Mouse (Mus musculus): ENCODE results near the gene AC109138.7.
A peak's percentile ranks its signal among the peaks of the same experiment; 100 is the strongest.

Gene AC109138.7

DNA sequence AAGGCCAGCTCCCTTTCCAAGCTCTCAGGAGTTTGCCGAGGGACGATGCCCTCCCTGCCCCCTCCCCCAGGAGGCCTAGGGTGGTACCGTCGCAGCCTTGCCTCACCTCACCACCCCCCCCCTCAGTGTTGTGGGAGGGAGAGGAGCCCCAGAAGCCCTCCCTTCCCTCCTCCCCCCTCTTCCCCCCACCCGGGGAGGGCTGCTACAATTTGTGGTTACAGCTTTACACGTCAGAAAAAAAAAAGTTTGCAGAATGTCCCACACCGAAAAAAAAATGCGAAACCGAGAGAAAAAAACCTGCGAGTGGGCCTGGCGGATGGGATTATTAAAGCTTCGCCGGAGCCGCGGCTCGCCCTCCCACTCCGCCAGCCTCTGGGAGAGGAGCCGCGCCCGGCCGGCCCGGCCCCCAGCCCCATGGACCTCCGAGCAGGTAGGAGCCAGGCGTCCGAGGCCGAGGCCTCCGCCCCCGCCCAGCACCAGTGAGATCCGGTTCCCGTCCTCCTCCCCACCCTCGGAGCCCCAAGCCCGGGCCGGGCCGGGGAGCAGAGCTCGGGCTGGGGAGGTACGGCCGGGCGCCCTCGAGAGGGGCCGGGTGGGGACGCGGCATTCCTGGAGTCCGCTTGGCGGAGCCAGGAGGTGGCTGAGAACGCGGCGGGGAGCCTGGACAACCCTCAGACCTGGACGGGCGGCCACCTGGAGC, at the start of gene AC109138.7, which contains the start of gene Clcf1:
AC109138.7 (plus strand) TSS at position 287 of the 700 bp plus-strand sequence.
Clcf1 (plus strand) TSS at position 168 of the 700 bp plus-strand sequence.
- no peak for DNase-seq

DNA sequence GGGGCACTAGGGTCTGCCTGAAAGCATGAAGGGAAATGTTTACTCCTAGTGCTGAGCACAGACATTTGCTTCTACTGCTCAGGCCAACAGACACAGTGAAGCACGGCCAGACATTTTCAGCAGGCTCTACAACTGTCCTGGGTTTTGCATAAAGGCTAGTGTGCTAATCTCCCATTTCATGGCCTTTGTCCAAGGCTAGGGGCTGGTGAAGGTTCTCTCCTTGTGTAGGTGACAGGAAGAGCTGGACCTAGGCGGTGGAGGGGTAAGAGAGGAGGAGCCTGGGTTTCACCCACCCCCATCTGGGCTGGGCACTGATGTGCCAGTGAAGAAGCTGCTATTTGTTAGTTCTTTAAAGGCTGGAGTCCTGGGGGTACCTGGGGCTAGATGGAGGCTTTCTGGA, 49.4 kb upstream of the AC109138.7 start:
- DNase-seq, result no peak

DNA sequence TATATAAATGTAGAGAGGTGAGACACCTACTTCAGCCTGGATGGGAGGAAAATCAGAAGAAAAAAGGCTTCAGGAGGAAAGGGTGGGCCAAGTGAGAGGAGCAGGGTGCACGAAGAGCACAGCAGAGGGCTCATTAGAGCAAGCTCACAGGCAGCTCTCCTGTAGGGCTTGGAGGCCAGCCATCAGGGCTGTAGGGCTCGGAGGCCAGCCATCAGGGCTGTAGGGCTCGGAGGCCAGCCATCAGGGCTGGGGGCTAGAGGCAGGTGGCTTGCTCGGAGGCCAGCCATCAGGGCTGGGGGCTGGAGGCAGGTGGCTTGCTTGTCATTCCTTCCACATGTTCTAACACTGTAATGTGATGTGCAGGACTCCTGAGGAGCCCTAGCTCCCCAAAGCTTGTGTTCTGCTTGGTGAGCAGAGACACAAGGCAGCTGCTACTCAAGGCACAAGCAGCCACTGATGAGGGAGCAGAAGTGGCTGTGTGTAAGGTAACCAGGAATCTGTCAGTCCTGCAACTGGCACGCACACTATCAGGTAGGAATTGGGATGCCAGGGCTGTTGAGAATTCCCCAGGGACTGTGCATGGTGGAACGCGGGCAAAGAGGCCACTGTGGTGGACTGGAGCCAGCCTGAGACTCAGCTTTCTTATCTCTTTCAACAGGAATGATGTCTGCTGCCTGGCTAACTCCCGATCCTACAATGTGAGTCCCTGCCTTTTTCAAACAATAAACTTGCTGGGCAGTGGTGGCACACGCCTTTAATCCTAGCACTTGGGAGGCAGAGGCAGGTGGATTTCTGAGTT, 47.3 kb upstream of the AC109138.7 start:
- no peak for DNase-seq

DNA sequence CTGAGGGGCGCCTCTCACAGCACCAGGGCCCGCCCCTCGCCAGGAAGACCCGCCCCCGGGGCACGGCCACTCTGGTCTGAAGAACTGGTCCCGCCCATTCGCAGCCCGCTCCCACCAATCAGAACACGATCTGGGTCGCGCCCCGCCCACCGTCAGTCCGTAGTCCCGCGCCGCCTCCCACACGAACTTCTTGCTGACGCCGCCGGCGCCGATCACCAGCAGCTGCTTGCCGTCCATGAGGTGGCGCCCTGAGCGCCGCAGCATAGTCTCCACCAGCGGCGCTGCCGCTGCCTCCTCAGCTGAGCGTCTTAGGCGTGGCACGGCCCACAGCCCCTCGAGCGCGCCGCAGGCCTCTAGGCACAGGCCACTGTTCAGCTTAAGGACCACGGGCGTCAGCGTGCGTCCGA, 44.8 kb upstream of the AC109138.7 start:
- peak; percentile 100 for DNase-seq

DNA sequence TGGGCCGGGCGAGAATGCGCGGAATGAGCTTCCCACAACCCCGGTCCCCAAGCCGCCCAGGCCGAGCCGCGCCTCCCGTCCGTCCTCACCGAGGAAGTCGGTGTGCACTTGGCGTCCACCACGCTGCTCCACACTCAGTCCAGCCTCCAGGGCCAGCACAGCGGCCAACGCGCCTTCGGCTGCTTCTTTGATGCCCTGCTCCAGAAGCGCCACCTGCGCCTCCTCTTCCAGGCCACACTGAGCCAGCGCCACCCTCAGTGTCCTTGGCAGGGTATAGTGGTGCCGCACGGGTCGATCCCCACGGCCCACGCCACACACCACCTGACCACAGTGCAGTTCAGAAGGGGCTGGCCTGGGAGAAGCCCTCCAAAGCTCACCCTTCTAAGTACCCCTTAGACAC, 44.3 kb upstream of the AC109138.7 start:
- DNase-seq, result no peak

DNA sequence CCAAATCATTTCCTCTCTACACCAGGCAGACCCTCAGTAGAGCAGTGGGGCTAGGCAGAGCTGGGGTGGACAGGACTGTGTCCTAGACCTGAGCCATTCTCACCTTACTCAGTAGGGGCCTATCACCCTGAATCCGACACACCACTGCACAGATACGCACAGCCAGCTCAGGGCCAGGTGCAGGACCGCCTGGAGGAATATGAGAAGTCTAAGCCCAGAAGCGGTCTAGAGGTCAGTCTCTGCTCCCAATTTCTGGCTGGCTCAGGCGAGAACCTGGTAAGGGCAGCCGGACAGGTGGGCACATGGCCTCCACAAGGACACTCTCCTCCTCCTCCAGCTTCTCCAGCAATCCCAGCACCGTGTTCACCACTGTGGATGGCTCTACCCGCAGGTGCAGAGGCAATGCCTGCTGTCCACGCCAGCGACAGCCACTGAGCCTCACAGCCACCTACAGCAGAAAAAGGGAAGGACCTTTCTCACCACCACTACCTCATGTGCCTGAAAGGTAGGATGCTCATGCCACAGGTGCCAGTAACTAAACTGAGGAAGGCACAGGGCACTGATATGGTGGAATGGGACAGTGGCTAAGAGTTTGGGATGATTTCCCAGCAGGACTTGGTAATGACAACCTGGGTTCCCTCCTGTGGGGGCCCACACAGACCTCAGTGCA, 43.3 kb upstream of the AC109138.7 start:
- DNase-seq, result no peak

DNA sequence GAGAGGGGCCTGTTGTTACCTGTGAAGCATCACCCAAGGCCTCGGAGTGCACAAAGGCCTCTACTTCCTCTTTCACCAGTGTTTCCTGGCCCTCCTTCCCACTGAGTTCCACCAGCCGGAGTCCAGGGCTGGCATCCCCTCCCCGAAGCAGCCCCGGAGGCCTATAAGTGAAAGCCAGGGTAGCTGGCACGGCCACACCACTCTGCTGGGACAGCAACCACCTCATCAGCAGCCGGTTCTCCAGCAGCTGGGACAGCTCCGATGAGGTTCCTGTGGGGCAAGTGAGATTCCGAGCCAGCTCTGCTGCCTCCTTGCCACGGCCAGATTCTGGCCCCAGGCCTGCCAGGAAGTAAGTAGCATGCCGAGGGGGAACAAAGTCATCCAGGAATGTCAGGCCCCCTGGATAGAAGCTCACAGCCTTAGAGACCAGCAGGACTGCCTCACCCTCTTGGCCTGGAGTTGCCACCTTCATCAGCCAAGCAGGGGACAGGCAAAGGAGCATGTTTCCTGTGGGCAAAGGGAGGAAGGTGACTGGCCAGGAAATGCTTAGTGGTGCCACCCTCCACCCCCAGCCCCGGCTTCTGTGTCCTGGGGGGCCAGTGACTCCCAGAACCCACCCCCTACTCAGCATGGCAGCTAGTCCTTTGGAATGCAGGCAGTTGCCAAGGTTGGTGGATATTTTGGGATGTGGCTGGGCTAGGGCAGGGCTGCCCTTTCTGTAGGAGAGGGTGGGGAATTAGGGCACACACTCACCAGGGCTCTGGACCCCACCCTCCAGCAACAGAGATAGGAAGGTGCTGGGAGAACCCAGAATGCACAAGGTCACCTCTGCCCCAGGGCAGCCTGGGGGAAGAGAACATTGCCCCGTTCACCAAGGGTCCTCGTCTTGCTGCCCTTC, 42.5 kb upstream of the AC109138.7 start:
- DNase-seq, result no peak

DNA sequence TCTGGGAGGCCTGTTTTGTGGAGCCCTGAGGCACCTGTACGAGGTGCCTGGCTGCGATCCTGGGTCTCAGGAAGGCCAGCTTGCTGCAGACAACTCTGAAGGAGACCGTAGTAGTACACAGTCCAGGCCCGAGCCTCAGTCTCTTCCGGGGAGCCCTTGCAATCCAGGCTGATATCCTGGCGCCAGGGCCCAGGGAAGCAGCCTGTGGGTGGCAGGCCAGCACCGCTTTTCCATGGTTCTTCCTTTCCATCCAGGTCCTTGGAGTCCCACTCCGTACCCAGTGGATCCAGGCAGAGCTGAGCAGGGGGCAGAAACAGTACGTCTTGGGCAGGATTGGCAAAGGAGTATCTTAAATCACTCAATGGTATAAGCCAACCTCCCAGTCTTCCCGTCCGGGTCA, 41.2 kb upstream of the AC109138.7 start:
- no peak for DNase-seq

DNA sequence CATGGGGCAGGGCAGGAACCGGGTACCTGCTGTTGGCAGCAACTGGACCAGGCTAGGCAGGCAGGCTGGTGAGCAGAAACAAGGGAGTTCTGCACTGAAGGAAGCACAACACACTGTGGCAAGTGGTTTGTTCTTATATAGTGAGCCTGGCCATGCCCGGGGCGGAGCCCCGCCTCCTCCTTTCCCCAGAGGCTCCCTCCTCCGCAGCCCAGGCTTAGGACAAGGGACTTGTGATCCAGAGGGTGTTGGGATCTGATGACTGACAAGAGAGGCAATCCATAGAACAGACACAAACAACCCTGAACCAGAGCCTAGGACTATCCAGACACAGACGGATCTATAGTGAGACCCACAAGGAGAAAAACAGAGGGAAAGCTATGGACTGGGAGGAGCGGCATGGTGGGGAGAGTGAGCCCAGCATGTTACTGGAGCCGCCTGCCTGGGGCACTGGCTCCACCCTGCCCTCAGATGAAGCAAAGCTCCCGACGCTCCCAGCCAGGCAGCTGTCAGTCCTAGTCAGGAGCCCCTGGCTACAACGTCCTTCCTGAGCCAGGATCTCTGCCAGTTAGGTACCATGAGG, 38.7 kb upstream of the AC109138.7 start, which contains the start of gene Carns1:
Carns1 (minus strand) TSS at position 112 of the 580 bp plus-strand sequence.
- no peak for DNase-seq

DNA sequence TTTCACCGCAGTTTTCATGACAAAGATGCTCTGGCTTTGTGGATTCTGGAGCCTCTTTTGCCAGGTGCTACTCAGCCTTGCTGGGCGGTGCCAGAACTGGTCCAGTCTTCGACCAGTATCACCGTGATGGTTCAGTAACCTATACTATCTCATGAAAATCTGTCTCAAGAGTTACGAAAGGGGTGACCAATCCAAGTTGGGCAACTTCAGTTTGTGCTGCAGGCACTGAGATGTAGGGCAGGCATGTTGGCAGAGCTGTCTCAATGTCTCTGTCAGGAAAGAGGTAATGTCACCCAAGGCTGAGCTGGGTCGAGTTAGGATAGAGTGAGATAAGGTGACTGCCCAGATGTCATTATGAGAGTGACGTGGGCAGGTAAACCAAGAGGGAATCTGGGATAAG, 33.7 kb upstream of the AC109138.7 start:
- no peak for DNase-seq

DNA sequence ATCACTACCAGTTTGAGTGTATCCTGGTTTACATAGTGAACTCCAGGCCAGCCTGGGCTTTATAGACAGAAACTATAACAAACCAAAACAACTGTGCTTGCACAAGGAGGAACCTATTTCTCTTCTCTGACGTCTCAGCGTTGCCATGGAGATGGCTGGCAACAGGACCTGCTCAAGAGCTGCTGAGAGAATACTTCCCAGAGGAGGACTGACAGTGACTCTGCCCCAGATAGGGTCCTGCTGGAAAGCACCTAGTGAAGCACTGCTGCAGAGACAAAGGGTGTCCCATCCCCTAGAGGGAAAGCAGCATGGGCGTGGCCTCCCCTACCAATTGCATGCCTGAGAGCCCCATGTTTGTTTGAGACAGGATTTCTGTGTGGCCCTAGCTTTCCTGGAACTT, 32.3 kb upstream of the AC109138.7 start:
- no peak for DNase-seq

DNA sequence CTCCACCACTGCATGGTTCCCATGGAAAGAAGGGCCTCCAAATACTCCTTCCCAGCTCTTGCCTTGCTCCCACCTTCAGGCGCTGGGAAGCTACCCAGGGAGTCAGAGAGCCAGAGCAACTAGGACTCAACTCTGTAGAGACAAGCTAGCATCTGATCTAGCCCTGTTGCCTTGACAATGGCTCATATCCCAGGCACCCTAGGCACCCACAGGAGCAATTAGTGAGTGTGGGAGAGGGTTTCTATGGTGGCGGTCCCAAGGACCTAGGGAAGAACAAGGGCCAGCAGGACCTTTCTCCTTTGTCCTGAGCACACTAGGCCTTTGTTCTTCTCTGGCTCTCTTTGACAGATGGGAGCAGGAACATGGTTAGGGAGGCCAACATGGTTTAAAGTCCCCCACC, 30.5 kb upstream of the AC109138.7 start:
- DNase-seq, result no peak

DNA sequence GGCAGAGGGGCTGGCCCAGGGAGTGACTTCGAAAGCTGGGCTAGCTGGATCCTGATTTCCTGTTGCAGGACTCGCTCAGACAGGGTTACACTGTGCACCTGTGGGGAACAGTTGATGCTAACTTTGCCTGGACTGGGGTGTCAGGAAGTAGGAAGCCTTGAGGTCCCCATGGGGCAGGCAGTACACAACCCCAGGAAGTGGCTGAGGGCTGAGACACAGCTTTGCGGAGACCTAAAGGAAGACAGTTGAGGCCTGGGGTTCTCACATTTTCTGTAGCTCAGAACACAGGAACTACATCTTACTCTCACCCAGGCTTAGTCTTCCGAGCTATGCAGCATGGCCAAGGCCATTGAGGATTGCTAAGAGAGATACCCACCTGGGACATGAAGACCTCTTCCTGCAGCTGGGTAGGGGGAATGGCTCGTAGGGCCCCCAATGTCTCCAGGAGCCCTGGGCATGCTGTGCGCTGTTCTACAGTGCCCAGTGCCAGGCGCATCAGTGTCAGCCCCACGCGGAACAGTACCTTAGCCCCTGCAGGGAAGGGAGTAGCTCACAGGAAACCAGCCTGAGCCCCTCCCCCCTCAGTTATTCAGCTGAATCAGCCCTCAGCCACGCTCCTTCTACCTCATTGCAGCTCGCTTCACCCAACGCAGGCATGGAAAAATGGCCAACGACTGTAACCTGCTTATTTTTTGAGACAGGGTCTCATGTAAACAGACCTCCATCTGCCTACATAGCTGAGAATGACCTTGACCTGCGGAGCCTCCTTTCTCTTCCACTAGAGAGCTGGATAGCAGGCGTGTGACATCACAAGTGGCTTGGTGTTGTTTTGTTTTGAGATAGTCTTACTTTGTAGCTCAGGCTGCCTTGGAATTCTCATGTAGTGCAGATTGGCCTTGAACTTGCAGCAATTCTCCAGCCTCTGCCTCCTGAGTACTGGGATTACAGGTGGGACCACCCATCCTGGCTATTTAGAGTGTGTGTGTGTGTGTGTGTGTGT, 28.9 kb upstream of the AC109138.7 start:
- no peak for DNase-seq

DNA sequence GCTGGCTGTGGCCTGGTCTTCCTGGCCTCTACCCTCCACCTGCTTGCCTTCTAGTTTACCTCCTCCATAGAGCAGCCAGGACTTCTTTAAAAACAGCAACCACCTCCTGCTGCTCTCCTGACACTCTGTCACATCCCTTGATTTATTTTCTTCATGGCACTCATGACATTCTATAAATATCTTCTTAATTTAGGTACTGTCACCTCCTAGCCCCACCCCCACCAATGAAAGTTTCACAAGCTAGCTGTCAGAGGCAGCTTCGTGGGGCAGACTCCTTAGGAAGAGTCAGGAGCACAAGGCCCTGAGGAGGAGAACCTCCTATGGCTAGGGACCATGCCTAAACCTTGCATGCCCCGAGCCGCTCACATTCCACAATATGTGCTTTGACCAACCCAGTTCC, 26.9 kb upstream of the AC109138.7 start:
- DNase-seq, result no peak

DNA sequence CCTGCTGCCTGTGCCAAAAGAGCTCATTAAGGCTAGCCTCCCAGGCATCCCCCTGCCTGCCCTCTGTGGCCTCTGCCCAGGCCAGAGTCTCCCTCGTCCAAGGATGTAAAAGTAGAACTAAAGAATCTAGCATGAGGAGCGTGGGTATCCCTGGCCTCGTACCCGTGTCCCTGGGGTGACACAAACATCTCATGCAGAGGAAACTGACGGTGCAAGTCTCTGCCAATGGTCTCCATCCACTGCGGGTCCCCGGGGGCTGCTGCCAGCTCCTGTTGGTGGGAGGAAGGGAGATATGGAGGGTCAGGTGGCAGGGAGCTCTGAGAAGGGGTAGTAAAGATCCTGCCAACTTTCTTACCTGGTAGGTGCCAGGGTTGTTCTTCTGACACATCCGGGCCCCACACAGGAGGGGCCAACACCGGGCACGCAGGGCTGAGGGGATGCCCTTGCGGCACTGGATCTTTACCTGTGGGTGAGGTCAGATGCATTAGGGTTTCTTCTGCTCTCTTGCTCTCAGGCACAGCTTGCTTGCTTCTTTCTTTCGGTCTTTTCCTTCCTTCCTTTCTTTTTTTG, 25.0 kb upstream of the AC109138.7 start:
- DNase-seq, result no peak

DNA sequence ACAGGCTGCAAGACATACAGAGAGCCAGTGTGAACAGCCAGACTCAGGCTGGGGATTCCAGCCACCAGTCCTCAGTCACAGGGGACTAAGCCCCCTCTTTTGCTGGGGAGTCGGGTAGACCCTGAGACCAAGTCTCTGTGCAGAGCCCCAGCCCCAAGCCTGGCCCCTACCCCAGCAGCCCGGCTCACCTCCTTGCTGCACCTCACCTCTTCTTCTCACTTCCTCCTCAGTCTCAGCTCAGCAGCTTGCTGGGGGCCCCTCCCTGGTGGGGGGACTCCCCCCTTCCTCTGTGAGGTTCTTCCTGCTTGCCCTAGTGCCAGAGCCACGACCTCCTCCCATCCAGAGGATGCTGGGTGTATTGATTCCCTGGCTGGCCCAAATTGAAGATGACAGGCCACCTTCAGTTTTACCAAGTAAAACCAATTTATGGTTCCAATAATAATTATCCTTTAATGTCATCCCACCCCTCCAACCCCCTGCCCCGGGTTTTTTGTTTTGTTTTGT, 23.3 kb upstream of the AC109138.7 start, which contains the start of gene Tbc1d10c:
Tbc1d10c (minus strand) TSS at position 454 of the 504 bp plus-strand sequence.
- DNase-seq, result peak; percentile 49

DNA sequence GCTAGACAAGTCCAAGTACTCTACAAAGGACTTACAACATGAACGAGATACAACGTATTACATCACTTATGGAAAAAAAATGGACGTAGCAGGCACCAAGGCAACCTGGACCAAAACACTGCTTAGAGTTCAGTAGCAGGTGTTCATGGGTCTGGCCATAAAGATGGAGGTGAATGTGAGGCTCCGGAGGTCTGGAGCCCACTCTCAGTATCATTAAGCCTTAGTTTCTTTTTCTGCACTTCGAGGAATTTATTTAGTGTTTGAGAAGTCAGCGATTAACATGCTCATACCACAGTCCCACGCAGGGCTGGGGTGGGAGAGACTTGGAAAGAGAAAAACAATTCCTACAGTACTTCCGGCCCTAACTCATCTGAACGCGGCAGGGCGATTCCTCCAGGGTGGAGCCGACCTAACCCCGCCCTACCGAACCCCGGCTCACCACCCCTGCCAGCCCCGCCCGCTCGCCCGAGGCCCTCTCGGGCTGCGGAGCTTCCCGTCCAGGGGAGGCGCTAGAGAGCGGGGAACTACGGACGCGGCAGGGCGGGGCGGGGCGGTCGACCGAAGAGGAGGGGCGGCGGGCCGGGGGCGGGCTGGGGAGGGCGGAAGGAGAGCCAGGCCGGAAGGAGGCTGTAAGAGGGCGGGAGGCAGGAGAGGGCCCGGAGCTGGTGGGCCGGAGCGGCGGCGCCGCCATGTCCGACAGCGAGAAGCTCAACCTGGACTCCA, 22.5 kb upstream of the AC109138.7 start, which contains the start of gene Ppp1ca:
Ppp1ca (plus strand) TSS at position 538 of the 723 bp plus-strand sequence.
- peak; percentile 93 for DNase-seq

DNA sequence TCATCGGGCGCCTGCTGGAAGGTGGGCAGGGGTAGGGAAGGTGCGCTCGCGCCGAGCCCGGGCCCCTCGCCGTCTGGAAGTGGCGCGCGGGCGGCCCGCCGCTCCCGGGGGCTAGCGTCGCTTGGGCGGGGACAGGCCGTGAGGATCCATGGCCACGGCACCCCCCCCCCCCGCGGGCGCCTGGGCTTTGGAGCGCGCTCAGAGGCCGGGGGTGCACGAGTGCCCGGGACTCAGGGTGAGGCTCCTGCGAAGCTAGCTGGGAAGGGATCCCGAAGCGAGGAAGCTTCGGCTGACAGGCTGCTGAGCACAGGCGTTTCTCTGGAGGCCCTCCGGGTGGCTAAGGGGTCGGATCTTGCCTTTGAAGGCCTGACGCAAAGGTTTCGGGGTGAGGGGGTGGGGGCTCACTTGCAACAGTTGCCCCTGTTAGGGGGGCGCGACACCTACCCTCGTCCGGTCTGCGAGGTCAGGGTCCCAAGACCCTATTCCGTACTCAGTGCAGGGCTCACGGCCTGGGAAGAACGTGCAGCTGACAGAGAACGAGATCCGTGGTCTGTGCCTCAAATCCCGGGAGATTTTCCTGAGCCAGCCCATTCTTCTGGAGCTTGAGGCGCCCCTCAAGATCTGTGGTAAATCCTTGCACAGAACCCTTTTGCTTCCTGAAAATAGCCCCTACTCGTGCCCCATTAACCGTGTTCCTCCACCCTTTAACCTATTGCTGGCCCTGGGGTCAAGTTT, 21.7 kb upstream of the AC109138.7 start:
- DNase-seq, result no peak

DNA sequence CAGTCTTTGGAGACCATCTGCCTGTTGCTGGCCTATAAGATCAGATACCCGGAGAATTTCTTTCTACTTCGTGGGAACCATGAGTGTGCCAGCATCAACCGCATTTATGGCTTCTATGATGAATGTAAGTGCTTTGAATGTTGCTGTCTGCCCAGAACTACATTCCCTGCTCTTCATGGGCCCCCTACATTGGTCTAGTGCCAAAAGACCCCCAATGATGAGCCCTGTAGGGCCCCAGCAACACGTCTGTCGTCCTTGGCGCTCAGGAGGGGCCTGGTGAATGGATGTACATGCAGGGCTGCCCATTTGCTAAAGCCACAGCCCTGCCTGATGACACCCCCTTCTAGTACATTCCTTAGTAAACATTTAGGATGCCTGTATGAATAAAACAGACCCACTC, 21.0 kb upstream of the AC109138.7 start:
- no peak for DNase-seq
